Mouse (Mus musculus): ENCODE results near the gene Tecpr2. TPM values are rescaled to one million over a fixed set of nuclear protein-coding genes. Genes with fewer than 3 reads are reported as not detected.

Gene Tecpr2
- polyA plus RNA-seq, 1 experiment from 2014 or later: 7.6 TPM

- no peaks in the 10 kb centered on the region for H3K4me1 ChIP-seq (ENCODE audit: control insufficient read depth, insufficient read depth, low read length)
- no peak for DNase-seq
- no peak for ATAC-seq (ENCODE audit: low FRiP score, low TSS enrichment)
- no peak overlapping the region for H3K27ac ChIP-seq (replicated peaks; ENCODE audit: low read depth, low read length)
- H3K9me3 ChIP-seq (ENCODE audit: control insufficient read depth, low read length): no peaks in the 10 kb centered on the region
- H3K9ac ChIP-seq (replicated peaks; ENCODE audit: low read length): no peak overlapping the region
- no peaks in the 10 kb centered on the region for H3K27me3 ChIP-seq (ENCODE audit: control insufficient read depth, insufficient read depth, low read length)
- H3K4me2 ChIP-seq (ENCODE audit: low read length): no peak overlapping the region
- H3K36me3 ChIP-seq (ENCODE audit: control insufficient read depth, insufficient read depth, low read length): peaks cover 19% of the 10 kb centered on the region
- no peak overlapping the region for H3K4me3 ChIP-seq (replicated peaks; ENCODE audit: low read depth, low read length)
Measured at GRCm38 (mm10) chr12:110860293-110860692, 28.8 kb upstream of the Tecpr2 start.

GRCm38 (mm10) chr12:110861256-110861655 is 27.8 kb upstream of the Tecpr2 start:
- ATAC-seq (ENCODE audit: low FRiP score, low TSS enrichment) (no peak), DNase-seq (peak; percentile 66)
- no peaks in the 10 kb centered on the region for H3K9me3 ChIP-seq (ENCODE audit: control insufficient read depth, low read length)
- peak overlapping the region; percentile 61; the same call in 1 of the 2 replicates for H3K27ac ChIP-seq (replicated peaks; ENCODE audit: low read depth, low read length)
- H3K4me3 ChIP-seq (replicated peaks; ENCODE audit: low read depth, low read length): no peak overlapping the region
- H3K27me3 ChIP-seq (ENCODE audit: control insufficient read depth, insufficient read depth, low read length): no peaks in the 10 kb centered on the region
- WGBS: 43% methylated on average over 7 of the region's 7 CpGs
- H3K4me2 ChIP-seq (ENCODE audit: low read length): no peak overlapping the region
- no peak overlapping the region for H3K9ac ChIP-seq (replicated peaks; ENCODE audit: low read length)
- H3K36me3 ChIP-seq (ENCODE audit: control insufficient read depth, insufficient read depth, low read length): peaks cover 14% of the 10 kb centered on the region
- H3K4me1 ChIP-seq (ENCODE audit: control insufficient read depth, insufficient read depth, low read length): no peaks in the 10 kb centered on the region

- ATAC-seq (ENCODE audit: low FRiP score, low TSS enrichment): no peak
- DNase-seq: no peak
- Histone ChIP-seq H3K4me2 (ENCODE audit: low read length) (no peak overlapping the region), H3K27ac (replicated peaks; ENCODE audit: low read depth, low read length) (no peak overlapping the region), H3K9ac (replicated peaks; ENCODE audit: low read length) (no peak overlapping the region), H3K4me1 (ENCODE audit: control insufficient read depth, insufficient read depth, low read length) (no peaks in the 10 kb centered on the region), H3K27me3 (ENCODE audit: control insufficient read depth, insufficient read depth, low read length) (no peaks in the 10 kb centered on the region), H3K36me3 (ENCODE audit: control insufficient read depth, insufficient read depth, low read length) (peaks cover 30% of the 10 kb centered on the region), H3K4me3 (replicated peaks; ENCODE audit: low read depth, low read length) (no peak overlapping the region), H3K9me3 (ENCODE audit: control insufficient read depth, low read length) (no peaks in the 10 kb centered on the region)
- 92% methylated on average over 6 of the region's 6 CpGs for WGBS
Measured at GRCm38 (mm10) chr12:110864008-110864407, 25.1 kb upstream of the Tecpr2 start.

- no peaks in the 10 kb centered on the region for H3K4me1 ChIP-seq (ENCODE audit: control insufficient read depth, insufficient read depth, low read length)
- no peak overlapping the region for H3K9ac ChIP-seq (replicated peaks; ENCODE audit: low read length)
- no peak for DNase-seq
- no peak for ATAC-seq (ENCODE audit: low FRiP score, low TSS enrichment)
- no peak overlapping the region for H3K27ac ChIP-seq (replicated peaks; ENCODE audit: low read depth, low read length)
- no peaks in the 10 kb centered on the region for H3K27me3 ChIP-seq (ENCODE audit: control insufficient read depth, insufficient read depth, low read length)
- peaks cover 40% of the 10 kb centered on the region for H3K36me3 ChIP-seq (ENCODE audit: control insufficient read depth, insufficient read depth, low read length)
- no peak overlapping the region for H3K4me2 ChIP-seq (ENCODE audit: low read length)
- WGBS: 43% methylated on average over 5 of the region's 6 CpGs
- no peak overlapping the region for H3K4me3 ChIP-seq (replicated peaks; ENCODE audit: low read depth, low read length)
- no peaks in the 10 kb centered on the region for H3K9me3 ChIP-seq (ENCODE audit: control insufficient read depth, low read length)
Measured at GRCm38 (mm10) chr12:110865571-110865970, 23.5 kb upstream of the Tecpr2 start.

- Histone ChIP-seq H3K27ac (replicated peaks; ENCODE audit: low read depth, low read length) (no peak overlapping the region), H3K4me2 (ENCODE audit: low read length) (no peak overlapping the region), H3K9me3 (ENCODE audit: control insufficient read depth, low read length) (no peaks in the 10 kb centered on the region), H3K36me3 (ENCODE audit: control insufficient read depth, insufficient read depth, low read length) (peaks cover 44% of the 10 kb centered on the region), H3K4me1 (ENCODE audit: control insufficient read depth, insufficient read depth, low read length) (no peaks in the 10 kb centered on the region), H3K9ac (replicated peaks; ENCODE audit: low read length) (no peak overlapping the region), H3K27me3 (ENCODE audit: control insufficient read depth, insufficient read depth, low read length) (no peaks in the 10 kb centered on the region), H3K4me3 (replicated peaks; ENCODE audit: low read depth, low read length) (no peak overlapping the region)
- no peak for ATAC-seq (ENCODE audit: low FRiP score, low TSS enrichment)
- WGBS: 78% methylated on average over 10 of the region's 10 CpGs
- no peak for DNase-seq
Measured at GRCm38 (mm10) chr12:110865989-110866388, 23.1 kb upstream of the Tecpr2 start.

GRCm38 (mm10) chr12:110870107-110870506 is 19.0 kb upstream of the Tecpr2 start:
- H3K4me1 ChIP-seq (ENCODE audit: control insufficient read depth, insufficient read depth, low read length): no peaks in the 10 kb centered on the region
- no peak overlapping the region for H3K9ac ChIP-seq (replicated peaks; ENCODE audit: low read length)
- 95% methylated on average over 4 of the region's 4 CpGs for WGBS
- no peak overlapping the region for H3K4me3 ChIP-seq (replicated peaks; ENCODE audit: low read depth, low read length)
- no peak for ATAC-seq (ENCODE audit: low FRiP score, low TSS enrichment)
- H3K27me3 ChIP-seq (ENCODE audit: control insufficient read depth, insufficient read depth, low read length): no peaks in the 10 kb centered on the region
- H3K4me2 ChIP-seq (ENCODE audit: low read length): no peak overlapping the region
- no peak overlapping the region for H3K27ac ChIP-seq (replicated peaks; ENCODE audit: low read depth, low read length)
- H3K36me3 ChIP-seq (ENCODE audit: control insufficient read depth, insufficient read depth, low read length): peaks cover 70% of the 10 kb centered on the region
- no peak for DNase-seq
- no peaks in the 10 kb centered on the region for H3K9me3 ChIP-seq (ENCODE audit: control insufficient read depth, low read length)

GRCm38 (mm10) chr12:110871247-110871646 is 17.8 kb upstream of the Tecpr2 start:
- no peaks in the 10 kb centered on the region for H3K27me3 ChIP-seq (ENCODE audit: control insufficient read depth, insufficient read depth, low read length)
- no peak overlapping the region for H3K4me3 ChIP-seq (replicated peaks; ENCODE audit: low read depth, low read length)
- ATAC-seq (ENCODE audit: low FRiP score, low TSS enrichment): no peak
- H3K4me1 ChIP-seq (ENCODE audit: control insufficient read depth, insufficient read depth, low read length): no peaks in the 10 kb centered on the region
- peaks cover 74% of the 10 kb centered on the region for H3K36me3 ChIP-seq (ENCODE audit: control insufficient read depth, insufficient read depth, low read length)
- no peak for DNase-seq
- H3K9ac ChIP-seq (replicated peaks; ENCODE audit: low read length): no peak overlapping the region
- no peak overlapping the region for H3K27ac ChIP-seq (replicated peaks; ENCODE audit: low read depth, low read length)
- no peaks in the 10 kb centered on the region for H3K9me3 ChIP-seq (ENCODE audit: control insufficient read depth, low read length)
- 93% methylated on average over 5 of the region's 5 CpGs for WGBS
- H3K4me2 ChIP-seq (ENCODE audit: low read length): no peak overlapping the region

GRCm38 (mm10) chr12:110875351-110875750 is 13.7 kb upstream of the Tecpr2 start:
- no peak overlapping the region for H3K9ac ChIP-seq (replicated peaks; ENCODE audit: low read length)
- ATAC-seq (ENCODE audit: low FRiP score, low TSS enrichment): no peak
- 93% methylated on average over 2 of the region's 2 CpGs for WGBS
- H3K27ac ChIP-seq (replicated peaks; ENCODE audit: low read depth, low read length): no peak overlapping the region
- H3K4me2 ChIP-seq (ENCODE audit: low read length): no peak overlapping the region
- H3K36me3 ChIP-seq (ENCODE audit: control insufficient read depth, insufficient read depth, low read length): peaks cover 78% of the 10 kb centered on the region
- H3K9me3 ChIP-seq (ENCODE audit: control insufficient read depth, low read length): no peaks in the 10 kb centered on the region
- no peaks in the 10 kb centered on the region for H3K27me3 ChIP-seq (ENCODE audit: control insufficient read depth, insufficient read depth, low read length)
- no peak for DNase-seq
- H3K4me3 ChIP-seq (replicated peaks; ENCODE audit: low read depth, low read length): no peak overlapping the region
- H3K4me1 ChIP-seq (ENCODE audit: control insufficient read depth, insufficient read depth, low read length): no peaks in the 10 kb centered on the region

GRCm38 (mm10) chr12:110882291-110882690 is 6.8 kb upstream of the Tecpr2 start:
- Histone ChIP-seq H3K36me3 (ENCODE audit: control insufficient read depth, insufficient read depth, low read length) (peaks cover 56% of the 10 kb centered on the region), H3K27ac (replicated peaks; ENCODE audit: low read depth, low read length) (no peak overlapping the region), H3K9ac (replicated peaks; ENCODE audit: low read length) (no peak overlapping the region), H3K9me3 (ENCODE audit: control insufficient read depth, low read length) (no peaks in the 10 kb centered on the region), H3K27me3 (ENCODE audit: control insufficient read depth, insufficient read depth, low read length) (no peaks in the 10 kb centered on the region), H3K4me2 (ENCODE audit: low read length) (no peak overlapping the region), H3K4me1 (ENCODE audit: control insufficient read depth, insufficient read depth, low read length) (no peaks in the 10 kb centered on the region), H3K4me3 (replicated peaks; ENCODE audit: low read depth, low read length) (no peak overlapping the region)
- DNase-seq (no peak), ATAC-seq (ENCODE audit: low FRiP score, low TSS enrichment) (no peak)
- WGBS: 88% methylated on average over 7 of the region's 7 CpGs
